In the genomic region with DNA sequence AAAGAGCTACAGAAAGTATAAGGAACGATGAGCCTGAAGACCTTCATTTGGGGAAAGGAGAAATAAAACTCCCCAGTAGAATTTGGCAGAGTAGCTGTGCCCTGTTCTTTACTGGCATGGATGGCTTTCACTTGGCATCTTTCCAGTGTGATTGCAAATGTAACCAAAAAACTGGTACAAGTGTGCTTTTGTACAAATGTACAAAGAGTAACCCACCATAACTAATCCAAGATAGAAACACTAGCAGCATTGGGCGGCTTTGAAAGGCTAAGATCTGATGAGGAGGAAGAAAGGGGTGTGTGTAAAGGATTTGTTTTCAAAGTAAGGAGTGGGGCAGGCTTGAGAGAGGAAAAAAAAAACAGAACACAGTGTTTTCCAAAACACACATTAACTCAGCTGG, we compare ENCODE assay signal across 20 mouse cellular contexts. TPM values are rescaled to one million over a fixed set of nuclear protein-coding genes. Genes with fewer than 3 reads are reported as not detected.
DNase-seq lines count a peak whose midpoint lies in the region; ATAC-seq lines count a peak whose summit lies in the region.
"Had no signal": no experiment of that assay in that cellular context is flagged by ENCODE, and none has a peak within 500 bp of the region (broad histone marks: within the 10 kb centered on the region; RNA-seq: fewer than 3 reads in every experiment).

No protein-coding gene starts in this region.

- peak; percentile 38 for DNase-seq in cerebellum, adult 9-10 months
- DNase-seq in cerebellum, adult 8-10 months, result no peak
- no peak for DNase-seq in hindbrain, embryonic 10.5 days (ENCODE audit: low spot score)
- DNase-seq: B cell, adult 2 months; gastrocnemius, postnatal 25 days; heart, postnatal 36 days; lung, postnatal 10 days; right cerebral cortex, postnatal 4 days; thymus, postnatal 4 days had no signal

- no peaks in the 10 kb centered on the region for H3K27me3 ChIP-seq in hindbrain, embryonic 16.5 days (replicated peaks; ENCODE audit: control insufficient read depth, insufficient read depth, low read length)
- H3K27me3 ChIP-seq in hindbrain, embryonic 10.5 days (ENCODE audit: insufficient read depth, poor library complexity, severe bottlenecking), result no peaks in the 10 kb centered on the region
- no peaks in the 10 kb centered on the region for H3K27me3 ChIP-seq in midbrain, embryonic 16.5 days (ENCODE audit: control insufficient read depth, insufficient read depth, low read depth, low read length)
- no peaks in the 10 kb centered on the region for H3K27me3 ChIP-seq in midbrain, embryonic 13.5 days
- H3K27me3 ChIP-seq: heart, embryonic 12.5 days; midbrain, embryonic 12.5 days; Patski had no signal

- WGBS in hindbrain, embryonic 16.5 days, result 52% methylated on average over 2 of the region's 2 CpGs
- WGBS in hindbrain, embryonic 10.5 days, result 78% methylated on average over 2 of the region's 2 CpGs
- WGBS in midbrain, embryonic 16.5 days, result 59% methylated on average over 2 of the region's 2 CpGs
- 60% methylated on average over 2 of the region's 2 CpGs for WGBS in midbrain, embryonic 13.5 days

- H3K9ac ChIP-seq in hindbrain, embryonic 16.5 days (ENCODE audit: low read depth, low read length), result no peak overlapping the region
- H3K9ac ChIP-seq in midbrain, embryonic 16.5 days (ENCODE audit: low read depth, low read length), result no peak overlapping the region
- no peak overlapping the region for H3K9ac ChIP-seq in midbrain, embryonic 13.5 days (replicated peaks)
- H3K9ac ChIP-seq: heart, embryonic 12.5 days; liver, embryonic 14.5 days; midbrain, embryonic 12.5 days had no signal

- H3K27ac ChIP-seq in hindbrain, embryonic 16.5 days (ENCODE audit: low read depth, low read length), result no peak overlapping the region; the same call in 1 of the 2 replicates
- H3K27ac ChIP-seq in hindbrain, embryonic 10.5 days, result no peak overlapping the region
- H3K27ac ChIP-seq in midbrain, embryonic 16.5 days (ENCODE audit: low read length), result no peak overlapping the region
- H3K27ac ChIP-seq in midbrain, embryonic 13.5 days, result no peak overlapping the region
- H3K27ac ChIP-seq: kidney, postnatal 0 days; limb, embryonic 10.5 days; liver, embryonic 14.5 days; midbrain, embryonic 12.5 days had no signal

- no peak overlapping the region for H3K4me2 ChIP-seq in hindbrain, embryonic 16.5 days (ENCODE audit: low read length)
- no peak overlapping the region for H3K4me2 ChIP-seq in midbrain, embryonic 16.5 days (ENCODE audit: low read length)
- no peak overlapping the region for H3K4me2 ChIP-seq in midbrain, embryonic 13.5 days (replicated peaks)
- H3K4me2 ChIP-seq: heart, embryonic 12.5 days; midbrain, embryonic 12.5 days had no signal

- H3K9me3 ChIP-seq in hindbrain, embryonic 16.5 days (ENCODE audit: control insufficient read depth, low read length), result no peaks in the 10 kb centered on the region; the same call in 1 of the 2 replicates
- H3K9me3 ChIP-seq in hindbrain, embryonic 10.5 days, result peaks cover 5% of the 10 kb centered on the region; the same call in 1 of the 2 replicates
- H3K9me3 ChIP-seq in midbrain, embryonic 16.5 days (replicated peaks; ENCODE audit: control insufficient read depth, low read length, poor library complexity, severe bottlenecking), result no peaks in the 10 kb centered on the region
- peaks cover 4% of the 10 kb centered on the region; the same call in 1 of the 2 replicates for H3K9me3 ChIP-seq in midbrain, embryonic 13.5 days
- H3K9me3 ChIP-seq: heart, embryonic 12.5 days; limb, embryonic 10.5 days had no signal

- H3K36me3 ChIP-seq in hindbrain, embryonic 16.5 days (ENCODE audit: control insufficient read depth, insufficient read depth, low read length), result no peaks in the 10 kb centered on the region
- H3K36me3 ChIP-seq in hindbrain, embryonic 10.5 days, result peaks cover 8% of the 10 kb centered on the region; the same call in 1 of the 2 replicates
- no peaks in the 10 kb centered on the region for H3K36me3 ChIP-seq in midbrain, embryonic 16.5 days (ENCODE audit: control insufficient read depth, insufficient read depth, low read length)
- H3K36me3 ChIP-seq in midbrain, embryonic 13.5 days, result no peaks in the 10 kb centered on the region
- H3K36me3 ChIP-seq: heart, embryonic 12.5 days; limb, embryonic 10.5 days; midbrain, embryonic 12.5 days had no signal

- peak; percentile 70 for ATAC-seq in hindbrain, embryonic 16.5 days
- peak; percentile 63; the same call in 1 of the 2 replicates for ATAC-seq in midbrain, embryonic 16.5 days
- no peak for ATAC-seq in midbrain, embryonic 13.5 days
- ATAC-seq in megakaryocyte-erythroid progenitor cell, adult 5-6 weeks (replicated peaks; ENCODE audit: low FRiP score, low TSS enrichment, poor library complexity, severe bottlenecking), result no peak
- ATAC-seq: intestine, postnatal 0 days; Patski had no signal

- H3K4me1 ChIP-seq in hindbrain, embryonic 16.5 days (ENCODE audit: control insufficient read depth, insufficient read depth, low read depth, low read length), result no peaks in the 10 kb centered on the region
- 0 out of 2 replicates have a peak, but pooled peaks cover 6% of the 10 kb centered on the region for H3K4me1 ChIP-seq in hindbrain, embryonic 10.5 days (replicated peaks)
- 0 out of 2 replicates have a peak, but pooled peaks cover 2% of the 10 kb centered on the region for H3K4me1 ChIP-seq in midbrain, embryonic 16.5 days (ENCODE audit: control insufficient read depth, insufficient read depth, low read length)
- H3K4me1 ChIP-seq in midbrain, embryonic 13.5 days (replicated peaks), result no peaks in the 10 kb centered on the region
- H3K4me1 ChIP-seq: heart, embryonic 12.5 days had no signal

- no peak overlapping the region for H3K4me3 ChIP-seq in hindbrain, embryonic 16.5 days (ENCODE audit: low read length)
- H3K4me3 ChIP-seq in hindbrain, embryonic 10.5 days, result no peak overlapping the region
- no peak overlapping the region for H3K4me3 ChIP-seq in midbrain, embryonic 16.5 days (ENCODE audit: low read depth, low read length)
- H3K4me3 ChIP-seq in midbrain, embryonic 13.5 days (replicated peaks), result no peak overlapping the region
- H3K4me3 ChIP-seq: heart, embryonic 12.5 days; limb, embryonic 10.5 days; midbrain, embryonic 12.5 days had no signal

RNA-seq across cellular contexts. Expression of a gene that starts 21.2 kb away (rescaled TPM):
- polyA plus RNA-seq in hindbrain, embryonic 16.5 days (2015; fragmentation: Nextera tagmentation; extraction: Ambion mirVana), result 13.5 and 16.4 TPM in 2 replicates
- 6.3 and 8.1 TPM in 2 replicates for polyA plus RNA-seq in hindbrain, embryonic 10.5 days (2016; fragmentation: Nextera tagmentation; extraction: Ambion mirVana)
- 12.8 and 13.8 TPM in 2 replicates for polyA plus RNA-seq in midbrain, embryonic 16.5 days (2015; fragmentation: Nextera tagmentation; extraction: Ambion mirVana)
- 5.3 and 5.4 TPM in 2 replicates for polyA plus RNA-seq in midbrain, embryonic 13.5 days (2015; fragmentation: Nextera tagmentation; extraction: Ambion mirVana)
- 0.28 TPM in 1 of 2 replicates, not detected in the other for total RNA-seq in megakaryocyte-erythroid progenitor cell, adult 5-6 weeks (2014; fragmentation: Nextera tagmentation)
- total RNA-seq in megakaryocyte-erythroid progenitor cell, adult 5-6 weeks (2017), result 0.30 TPM in 1 of 2 replicates, not detected in the other

Comparison
In these comparisons a context has a peak if more than half of its experiments do, and no peak if none do; other contexts are left out.
1. ATAC-seq: peak in hindbrain, embryonic 16.5 days (single experiment) and midbrain, embryonic 16.5 days (single experiment); none in midbrain, embryonic 13.5 days (single experiment) and megakaryocyte-erythroid progenitor cell, adult 5-6 weeks (single experiment).